Comparison of ENCODE assay signal across 11 mouse cellular contexts in genomic region chr6:140519019-140519418, GRCm38 (mm10).
DNase-seq lines count a peak whose midpoint lies in the region; ATAC-seq and TF ChIP-seq lines count a peak whose summit lies in the region.
"Had no signal": no experiment of that assay in that cellular context is flagged by ENCODE, and none has a peak within 500 bp of the region (broad histone marks: within the 10 kb centered on the region; RNA-seq: fewer than 3 reads in every experiment).

No protein-coding gene starts in this region.

- DNase-seq in kidney, postnatal 14 days, result no peak
- DNase-seq in heart, postnatal 0 days (ENCODE audit: low spot score), result no peak
- no peak for DNase-seq in embryo, embryonic 10.5 days (ENCODE audit: low spot score)
- DNase-seq in layer of hippocampus, adult 8-10 months (ENCODE audit: low spot score in 2 of 2), result no peak
- DNase-seq: kidney, adult 2 months; liver, embryonic 13.5 days; thymus, postnatal 36 days had no signal

- no peaks in the 10 kb centered on the region for H3K36me3 ChIP-seq in kidney, embryonic 15.5 days
- H3K36me3 ChIP-seq in embryonic facial prominence, embryonic 13.5 days, result no peaks in the 10 kb centered on the region
- no peaks in the 10 kb centered on the region for H3K36me3 ChIP-seq in heart, postnatal 0 days (replicated peaks; ENCODE audit: control insufficient read depth, insufficient read depth, low read length)
- no peaks in the 10 kb centered on the region for H3K36me3 ChIP-seq in midbrain, embryonic 15.5 days (replicated peaks)
- H3K36me3 ChIP-seq: liver, embryonic 13.5 days had no signal

- no peak for TF ChIP-seq CTCF in heart, postnatal 0 days (IDR thresholded peaks at IDR 0.05; ENCODE audit: low read depth)

- TF ChIP-seq EP300 in heart, postnatal 0 days (IDR thresholded peaks at IDR 0.05; ENCODE audit: low read depth), result no peak

- WGBS in kidney, embryonic 15.5 days, result 60% methylated on average over 13 of the region's 13 CpGs
- whole genome bisulfite sequencing in embryonic facial prominence, embryonic 13.5 days, result 33% methylated on average over 13 of the region's 13 CpGs
- WGBS in heart, postnatal 0 days, result 39% methylated on average over 13 of the region's 13 CpGs
- WGBS in midbrain, embryonic 15.5 days, result 54% methylated on average over 13 of the region's 13 CpGs

- H3K9ac ChIP-seq in kidney, embryonic 15.5 days, result no peak overlapping the region
- 0 out of 2 replicates have a peak overlapping the region, but pooled peaks have one; percentile 12 for H3K9ac ChIP-seq in embryonic facial prominence, embryonic 13.5 days
- H3K9ac ChIP-seq in heart, postnatal 0 days (replicated peaks; ENCODE audit: low read depth, low read length), result peak overlapping the region; percentile 10; the same call in 1 of the 2 replicates
- no peak overlapping the region for H3K9ac ChIP-seq in midbrain, embryonic 15.5 days
- H3K9ac ChIP-seq: liver, embryonic 13.5 days had no signal

- no peak overlapping the region for H3K4me3 ChIP-seq in kidney, embryonic 15.5 days (replicated peaks)
- no peak overlapping the region for H3K4me3 ChIP-seq in embryonic facial prominence, embryonic 13.5 days
- no peak overlapping the region for H3K4me3 ChIP-seq in heart, postnatal 0 days (ENCODE audit: low read depth, low read length)
- H3K4me3 ChIP-seq in midbrain, embryonic 15.5 days, result no peak overlapping the region
- H3K4me3 ChIP-seq: erythroblast, embryonic 14.5 days; liver, embryonic 13.5 days had no signal

- H3K4me1 ChIP-seq in kidney, embryonic 15.5 days, result peaks cover 21% of the 10 kb centered on the region
- H3K4me1 ChIP-seq in embryonic facial prominence, embryonic 13.5 days, result peaks cover 54% of the 10 kb centered on the region
- peaks cover 35% of the 10 kb centered on the region for H3K4me1 ChIP-seq in heart, postnatal 0 days (ENCODE audit: control insufficient read depth, insufficient read depth)
- peaks cover 23% of the 10 kb centered on the region for H3K4me1 ChIP-seq in midbrain, embryonic 15.5 days

- ATAC-seq in kidney, embryonic 15.5 days (replicated peaks; ENCODE audit: low FRiP score), result no peak
- ATAC-seq in embryonic facial prominence, embryonic 13.5 days (ENCODE audit: insufficient number of reproducible peaks, insufficient read depth, low FRiP score, low TSS enrichment, low read depth), result no peak
- ATAC-seq in heart, postnatal 0 days (ENCODE audit: insufficient read depth, low read depth), result peak; percentile 64
- no peak for ATAC-seq in midbrain, embryonic 15.5 days (replicated peaks)

- no peaks in the 10 kb centered on the region for H3K9me3 ChIP-seq in kidney, embryonic 15.5 days (replicated peaks)
- H3K9me3 ChIP-seq in embryonic facial prominence, embryonic 13.5 days, result no peaks in the 10 kb centered on the region
- H3K9me3 ChIP-seq in heart, postnatal 0 days (replicated peaks; ENCODE audit: control insufficient read depth, low read length), result no peaks in the 10 kb centered on the region
- H3K9me3 ChIP-seq in midbrain, embryonic 15.5 days, result no peaks in the 10 kb centered on the region
- H3K9me3 ChIP-seq: liver, embryonic 13.5 days had no signal

- H3K4me2 ChIP-seq in kidney, embryonic 15.5 days, result no peak overlapping the region
- peak overlapping the region; percentile 37; the same call in 1 of the 2 replicates for H3K4me2 ChIP-seq in embryonic facial prominence, embryonic 13.5 days
- H3K4me2 ChIP-seq in heart, postnatal 0 days (ENCODE audit: low read depth, low read length), result peak overlapping the region; percentile 22; the same call in 1 of the 2 replicates
- no peak overlapping the region for H3K4me2 ChIP-seq in midbrain, embryonic 15.5 days
- H3K4me2 ChIP-seq: liver, embryonic 13.5 days had no signal

- H3K27me3 ChIP-seq in kidney, embryonic 15.5 days, result no peaks in the 10 kb centered on the region
- no peaks in the 10 kb centered on the region for H3K27me3 ChIP-seq in embryonic facial prominence, embryonic 13.5 days
- no peaks in the 10 kb centered on the region for H3K27me3 ChIP-seq in heart, postnatal 0 days (ENCODE audit: control insufficient read depth, insufficient read depth, low read length)
- H3K27me3 ChIP-seq in midbrain, embryonic 15.5 days (replicated peaks), result no peaks in the 10 kb centered on the region
- H3K27me3 ChIP-seq: liver, embryonic 13.5 days had no signal

- H3K27ac ChIP-seq in kidney, embryonic 15.5 days, result 0 out of 2 replicates have a peak overlapping the region, but pooled peaks have one; percentile 18
- H3K27ac ChIP-seq in embryonic facial prominence, embryonic 13.5 days, result peak overlapping the region; percentile 87
- H3K27ac ChIP-seq in heart, postnatal 0 days (ENCODE audit: low read depth), result peak overlapping the region; percentile 85
- H3K27ac ChIP-seq in midbrain, embryonic 15.5 days, result 0 out of 2 replicates have a peak overlapping the region, but pooled peaks have one; percentile 7
- H3K27ac ChIP-seq: liver, embryonic 13.5 days had no signal

Comparison
In these comparisons a context has a peak if more than half of its experiments do, and no peak if none do; other contexts are left out.
1. H3K27ac ChIP-seq: peak in every context shown above with its lines; median percentile 87 in embryonic facial prominence, embryonic 13.5 days; 85 in heart, postnatal 0 days; 18 in kidney, embryonic 15.5 days; 7 in midbrain, embryonic 15.5 days.
2. H3K4me2 ChIP-seq: peak in embryonic facial prominence, embryonic 13.5 days (single experiment) and heart, postnatal 0 days (single experiment); none in kidney, embryonic 15.5 days (single experiment) and midbrain, embryonic 15.5 days (single experiment).
3. H3K9ac ChIP-seq: peak in embryonic facial prominence, embryonic 13.5 days (single experiment) and heart, postnatal 0 days (single experiment); none in kidney, embryonic 15.5 days (single experiment) and midbrain, embryonic 15.5 days (single experiment).